Mouse (Mus musculus) cerebellum, adult 2 months (tissue): ENCODE data around the gene Kcna5.

ENCODE experiments used
- CTCF ChIP-seq: fragments of 200-500 bp; IDR thresholded peaks from 2 replicates; pipeline ENCODE4 v1.5.1; 2011; ENCODE audit warnings: low read depth, mild to moderate bottlenecking, control low read depth, low read length, moderate library complexity, borderline replicate concordance; ENCODE audit not compliant: insufficient read depth
- POLR2A ChIP-seq: fragments of 200-500 bp; IDR thresholded peaks from 2 replicates; pipeline ENCODE4 v1.6.1; 2011; ENCODE audit warnings: low read length, control low read depth, borderline replicate concordance; ENCODE audit not compliant: insufficient read depth

GRCm38 (mm10) chr6:126483264-126483867 is 51.8 kb downstream of the Kcna5 start:
- TF ChIP-seq POLR2A (no peak), CTCF (no peak)
